Mouse (Mus musculus) forebrain, embryonic 13.5 days (tissue): ENCODE results near the gene Ints1. TPM values are rescaled to one million over a fixed set of nuclear protein-coding genes. Genes with fewer than 3 reads are reported as not detected.

Source experiments
- ATAC-seq: fragments of 200-750 bp; cut with Nextera tagmentation; 2 replicates; pipeline ENCODE4 v1.8.0; 2017
- H3K27ac ChIP-seq: fragments of 300-500 bp; sonication (generic); 2 replicates; pipeline ENCODE4 v1.5.1; 2015; ENCODE audit warnings: inconsistent platforms, mild to moderate bottlenecking, moderate library complexity
- H3K27me3 ChIP-seq: fragments of 300-500 bp; sonication (generic); 2 replicates; pipeline ENCODE4 v1.6.1; 2015; ENCODE audit warnings: mild to moderate bottlenecking, inconsistent platforms
- H3K36me3 ChIP-seq: fragments of 300-500 bp; sonication (generic); 2 replicates; pipeline ENCODE4 v1.6.1; 2015; ENCODE audit warnings: mild to moderate bottlenecking, inconsistent platforms; ENCODE audit not compliant: poor library complexity, severe bottlenecking
- H3K4me1 ChIP-seq: fragments of 300-500 bp; sonication (generic); 2 replicates; pipeline ENCODE4 v1.6.1; 2015; ENCODE audit warnings: inconsistent platforms
- H3K4me2 ChIP-seq: fragments of 300-500 bp; sonication (generic); 2 replicates; pipeline ENCODE4 v1.6.1; 2015; ENCODE audit warnings: inconsistent platforms, mild to moderate bottlenecking, moderate library complexity
- H3K4me3 ChIP-seq: fragments of 300-500 bp; sonication (generic); 2 replicates; pipeline ENCODE4 v1.5.1; 2015; ENCODE audit warnings: mild to moderate bottlenecking, inconsistent platforms
- H3K9ac ChIP-seq: fragments of 300-500 bp; sonication (generic); 2 replicates; pipeline ENCODE4 v1.6.1; 2015; ENCODE audit warnings: mild to moderate bottlenecking, inconsistent platforms
- H3K9me3 ChIP-seq: fragments of 300-500 bp; sonication (generic); replicated peaks from 2 replicates; pipeline ENCODE4 v1.6.1; 2016; ENCODE audit warnings: inconsistent platforms
- WGBS: fragments of 180-500 bp; shearing (Covaris S2); methylation state at CpG from one replicate; pipeline ENCODE4 v1.1.7; 2015; 5-methylcytosine and 5-hydroxymethylcytosine counted together
- polyA plus RNA-seq: library from polyadenylated mRNA; unstranded; fragments of >200 nt; fragmentation: Nextera tagmentation; extraction: Ambion mirVana; gene quantifications from 2 replicates; pipeline ENCODE4 v1.2.1, GENCODE M21; 2015

The Ints1 gene
- polyA plus RNA-seq, result 23.5 and 27.6 TPM in 2 replicates

DNA sequence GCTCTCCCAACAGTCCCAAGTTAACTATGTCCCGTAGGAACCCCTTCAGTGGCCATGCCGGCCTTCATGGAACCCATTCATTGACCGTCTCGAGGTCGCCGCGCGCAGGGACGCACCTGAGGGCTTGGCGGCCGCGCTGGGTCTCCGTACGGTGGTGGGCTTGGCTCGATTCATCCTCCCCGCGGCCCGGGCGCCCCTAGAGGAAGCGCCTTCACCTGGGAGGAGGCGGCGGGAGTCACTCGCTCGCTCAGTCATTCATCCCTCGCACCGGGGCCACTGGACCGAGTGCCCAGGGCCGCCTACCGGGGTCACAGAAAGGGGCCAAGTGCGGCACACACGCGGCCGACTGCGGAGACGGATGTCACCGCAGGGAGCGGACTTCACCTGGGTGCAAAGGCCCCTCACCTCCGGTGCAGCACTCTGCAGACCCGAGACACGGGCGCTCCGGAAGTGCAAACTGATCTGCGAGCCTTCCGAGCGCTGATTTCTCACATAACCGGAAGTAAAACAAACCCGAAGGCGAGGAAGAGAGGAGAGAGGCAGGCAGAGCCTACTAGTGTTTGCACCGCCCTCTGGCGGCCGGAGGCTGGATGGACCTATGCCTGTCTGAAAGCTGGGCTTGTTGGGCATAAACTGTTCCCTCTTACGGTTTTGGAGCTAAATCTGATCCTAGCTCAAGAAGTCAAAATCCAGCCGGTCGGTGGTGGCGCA lies at the start of gene Ints1:
TSS of gene Ints1 (minus strand) at position 459 of the 711 bp plus-strand sequence.
- H3K4me1 ChIP-seq, result peaks cover 13% of the 10 kb centered on the region
- no peaks in the 10 kb centered on the region for H3K9me3 ChIP-seq
- under 1% methylated on average over 47 of the region's 55 CpGs for WGBS
- ATAC-seq, result peak; percentile 94
- H3K4me2 ChIP-seq, result peak within 1 kb of the TSS; percentile 97
- H3K27me3 ChIP-seq, result no peaks in the 10 kb centered on the region
- peak within 1 kb of the TSS; percentile 92 for H3K9ac ChIP-seq
- peaks cover 38% of the 10 kb centered on the region for H3K36me3 ChIP-seq
- 0 out of 2 replicates have a peak within 1 kb of the TSS, but pooled peaks have one; percentile 25 for H3K27ac ChIP-seq
- peak within 1 kb of the TSS; percentile 98 for H3K4me3 ChIP-seq

GRCm38 (mm10) chr5:139824531-139824930 lies 49.1 kb upstream of the Ints1 start:
- WGBS, result 91% methylated on average over 10 of the region's 10 CpGs
- H3K27me3 ChIP-seq, result no peaks in the 10 kb centered on the region

DNA sequence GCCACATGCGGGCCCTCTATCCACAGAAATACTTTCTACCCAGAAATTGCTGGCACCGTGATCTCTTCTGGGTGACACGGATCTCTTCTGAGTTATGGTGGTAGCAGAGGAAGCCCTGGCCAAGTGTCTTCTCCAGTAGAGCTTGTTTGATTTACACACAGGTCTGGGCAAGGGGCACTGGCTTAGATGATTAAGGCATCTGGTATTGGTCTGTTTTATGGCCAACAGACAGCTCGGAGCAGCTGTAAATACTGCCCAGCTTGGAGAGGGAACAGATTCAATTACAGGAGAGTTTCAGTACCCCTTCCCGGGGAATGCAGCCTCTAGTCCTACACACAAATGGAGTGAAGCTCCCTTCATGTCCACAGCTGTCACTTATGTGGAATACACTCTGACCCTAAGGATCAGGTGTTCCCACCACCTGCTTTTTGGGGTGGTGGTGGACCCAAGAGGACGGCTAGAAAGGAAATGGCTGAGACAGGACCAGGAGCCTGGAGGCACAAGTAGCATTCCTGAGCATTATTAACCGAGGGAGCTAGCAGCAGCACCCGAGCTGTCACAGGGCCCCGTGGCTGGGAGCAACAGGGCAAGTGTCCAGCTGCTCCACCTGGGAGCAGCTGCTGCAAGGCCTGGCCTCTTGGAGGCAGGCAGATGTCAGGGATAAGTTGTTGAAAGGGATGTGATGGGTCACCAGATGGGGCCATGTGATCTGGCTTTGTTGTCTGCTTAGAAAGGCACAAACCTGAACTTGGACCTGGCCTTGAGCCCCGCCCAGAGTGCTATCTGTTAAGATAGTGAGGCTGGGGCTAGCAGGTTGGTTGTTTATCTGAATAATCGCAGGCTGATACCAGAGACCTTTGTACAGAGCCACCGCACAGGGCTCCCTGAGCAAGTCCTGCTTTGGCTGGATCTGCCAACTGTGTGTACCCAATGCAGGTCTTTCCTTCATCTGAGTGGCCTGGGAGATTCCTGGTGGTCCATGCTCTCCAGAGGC lies 46.3 kb upstream of the Ints1 start:
- no peak overlapping the region for H3K4me2 ChIP-seq
- whole genome bisulfite sequencing, result 92% methylated on average over 12 of the region's 12 CpGs
- H3K9ac ChIP-seq, result no peak overlapping the region; the same call in 1 of the 2 replicates
- H3K9me3 ChIP-seq, result no peaks in the 10 kb centered on the region
- no peak overlapping the region for H3K27ac ChIP-seq
- peaks cover 12% of the 10 kb centered on the region for H3K4me1 ChIP-seq
- H3K36me3 ChIP-seq, result peaks cover 35% of the 10 kb centered on the region
- no peaks in the 10 kb centered on the region for H3K27me3 ChIP-seq
- ATAC-seq, result no peak
- no peak overlapping the region for H3K4me3 ChIP-seq

More at GRCm38 (mm10) chr5:139824531-139824930, 49.1 kb upstream of the Ints1 start:
- no peak for ATAC-seq
- Histone ChIP-seq H3K36me3 (peaks cover 35% of the 10 kb centered on the region), H3K4me2 (no peak overlapping the region), H3K9ac (no peak overlapping the region), H3K4me3 (no peak overlapping the region), H3K4me1 (peaks cover 12% of the 10 kb centered on the region), H3K9me3 (no peaks in the 10 kb centered on the region), H3K27ac (no peak overlapping the region)

GRCm38 (mm10) chr5:139819538-139820181 lies 44.2 kb upstream of the Ints1 start, which contains the start of gene Tmem184a:
Tmem184a (minus strand) TSS chr5:139819917.
- no peak within 1 kb of the TSS for H3K9ac ChIP-seq
- no peaks in the 10 kb centered on the region for H3K9me3 ChIP-seq
- WGBS, result 84% methylated on average over 9 of the region's 9 CpGs
- ATAC-seq, result no peak
- H3K27me3 ChIP-seq, result peaks cover 5% of the 10 kb centered on the region; the same call in 1 of the 2 replicates
- no peaks in the 10 kb centered on the region for H3K4me1 ChIP-seq
- no peak within 1 kb of the TSS for H3K27ac ChIP-seq
- peaks cover 35% of the 10 kb centered on the region for H3K36me3 ChIP-seq
- H3K4me3 ChIP-seq, result no peak within 1 kb of the TSS
- no peak within 1 kb of the TSS for H3K4me2 ChIP-seq

GRCm38 (mm10) chr5:139818801-139819200 lies 43.3 kb upstream of the Ints1 start:
- H3K27ac ChIP-seq, result no peak overlapping the region
- 50% methylated on average over 4 of the region's 4 CpGs for WGBS
- no peaks in the 10 kb centered on the region for H3K9me3 ChIP-seq
- H3K4me3 ChIP-seq, result no peak overlapping the region
- no peak overlapping the region for H3K9ac ChIP-seq
- H3K4me2 ChIP-seq, result no peak overlapping the region
- H3K27me3 ChIP-seq, result peaks cover 14% of the 10 kb centered on the region
- peaks cover 34% of the 10 kb centered on the region for H3K36me3 ChIP-seq
- no peaks in the 10 kb centered on the region for H3K4me1 ChIP-seq
- 0 out of 2 replicates have a peak, but pooled peaks have one; percentile 37 for ATAC-seq

- H3K9ac ChIP-seq, result no peak overlapping the region
- 91% methylated on average over 3 of the region's 3 CpGs for WGBS
- H3K36me3 ChIP-seq, result peaks cover 26% of the 10 kb centered on the region
- ATAC-seq, result no peak
- H3K4me3 ChIP-seq, result no peak overlapping the region
- H3K9me3 ChIP-seq, result no peaks in the 10 kb centered on the region
- H3K27me3 ChIP-seq, result peaks cover 20% of the 10 kb centered on the region
- no peaks in the 10 kb centered on the region for H3K4me1 ChIP-seq
- H3K27ac ChIP-seq, result no peak overlapping the region
- no peak overlapping the region for H3K4me2 ChIP-seq
Measured at GRCm38 (mm10) chr5:139818056-139818455, 42.6 kb upstream of the Ints1 start.

- no peak overlapping the region for H3K4me3 ChIP-seq
- no peaks in the 10 kb centered on the region for H3K4me1 ChIP-seq
- no peak for ATAC-seq
- no peak overlapping the region for H3K4me2 ChIP-seq
- peaks cover 19% of the 10 kb centered on the region for H3K36me3 ChIP-seq
- H3K9ac ChIP-seq, result no peak overlapping the region
- 10% methylated on average over 1 of the region's 1 CpGs for WGBS
- peaks cover 27% of the 10 kb centered on the region for H3K27me3 ChIP-seq
- no peaks in the 10 kb centered on the region for H3K9me3 ChIP-seq
- H3K27ac ChIP-seq, result no peak overlapping the region
Measured at GRCm38 (mm10) chr5:139817292-139817691, 41.8 kb upstream of the Ints1 start.

DNA sequence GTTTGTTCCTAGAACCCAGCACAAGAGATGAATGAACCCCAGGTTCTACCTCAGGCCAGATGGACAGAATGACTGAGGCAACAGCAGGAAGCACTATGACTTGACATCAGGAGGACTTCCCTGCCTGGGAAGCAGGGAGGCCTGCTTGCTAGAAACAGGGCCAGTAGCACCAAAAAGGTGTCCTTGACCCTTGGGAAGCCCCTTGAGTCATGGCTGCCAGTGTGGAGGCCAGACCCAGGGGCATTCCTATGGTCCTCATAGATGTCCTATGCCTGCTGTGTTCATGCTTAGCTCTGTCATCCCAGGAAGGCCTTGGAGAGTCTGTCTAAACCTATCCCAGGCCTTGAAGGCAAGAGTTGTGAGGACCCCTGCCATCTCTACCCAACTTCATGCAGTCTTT lies 41.0 kb upstream of the Ints1 start:
- H3K27me3 ChIP-seq, result peaks cover 33% of the 10 kb centered on the region
- H3K27ac ChIP-seq, result no peak overlapping the region
- H3K4me3 ChIP-seq, result no peak overlapping the region
- H3K9me3 ChIP-seq, result no peaks in the 10 kb centered on the region
- no peak for ATAC-seq
- peaks cover 10% of the 10 kb centered on the region for H3K36me3 ChIP-seq
- H3K4me2 ChIP-seq, result no peak overlapping the region
- no peak overlapping the region for H3K9ac ChIP-seq
- H3K4me1 ChIP-seq, result no peaks in the 10 kb centered on the region

DNA sequence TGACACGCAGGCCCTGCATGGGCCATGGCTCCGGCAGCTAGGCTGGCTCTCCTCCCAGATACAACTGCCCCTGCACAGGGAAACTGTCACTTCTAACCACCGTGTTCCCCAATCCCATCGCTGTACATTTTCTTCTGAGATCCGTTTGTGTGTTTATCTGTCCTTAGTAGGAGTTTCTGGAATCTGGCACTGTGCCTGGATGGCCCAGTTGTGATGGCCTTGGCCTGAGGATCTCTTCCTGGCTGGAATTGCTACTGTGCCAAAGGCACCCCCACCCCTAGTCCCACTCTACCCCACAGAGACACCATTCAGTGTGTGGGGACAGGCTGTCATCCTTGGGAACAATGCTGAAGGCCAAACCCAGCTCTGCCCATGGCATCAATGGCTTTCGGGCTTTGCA lies 40.5 kb upstream of the Ints1 start:
- Histone ChIP-seq H3K9ac (no peak overlapping the region), H3K27ac (no peak overlapping the region), H3K4me3 (no peak overlapping the region), H3K36me3 (peaks cover 5% of the 10 kb centered on the region; the same call in 1 of the 2 replicates), H3K4me1 (no peaks in the 10 kb centered on the region), H3K9me3 (no peaks in the 10 kb centered on the region), H3K27me3 (peaks cover 33% of the 10 kb centered on the region), H3K4me2 (no peak overlapping the region)
- no peak for ATAC-seq
- WGBS, result 80% methylated on average over 6 of the region's 6 CpGs

DNA sequence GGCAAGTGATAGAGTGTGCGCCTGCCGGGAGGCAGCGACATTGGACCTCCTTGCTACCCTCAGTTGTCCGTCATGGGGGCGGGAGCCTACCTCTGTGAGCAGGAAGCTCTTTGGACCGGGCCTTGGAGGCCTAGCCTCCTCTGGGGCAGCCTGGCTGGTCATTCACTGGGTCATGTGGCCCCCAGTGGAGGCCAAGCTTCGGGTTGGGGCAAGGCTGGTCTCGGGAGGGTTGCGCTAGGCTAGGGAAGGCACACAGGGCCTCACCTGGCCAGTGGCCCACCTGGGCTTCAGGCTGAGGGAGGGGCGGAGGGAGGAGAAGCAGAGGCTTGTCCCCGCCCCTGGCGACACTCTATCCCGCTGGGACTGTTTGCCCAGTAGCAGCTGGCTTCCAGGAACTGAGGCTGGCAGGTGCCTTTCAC lies 38.5 kb upstream of the Ints1 start:
- Histone ChIP-seq H3K4me3 (no peak overlapping the region), H3K4me1 (no peaks in the 10 kb centered on the region), H3K27me3 (peaks cover 33% of the 10 kb centered on the region), H3K9ac (no peak overlapping the region), H3K27ac (no peak overlapping the region), H3K36me3 (no peaks in the 10 kb centered on the region), H3K4me2 (no peak overlapping the region), H3K9me3 (peaks cover 3% of the 10 kb centered on the region; the same call in 1 of the 2 replicates)
- ATAC-seq, result no peak
- 15% methylated on average over 13 of the region's 13 CpGs for WGBS

DNA sequence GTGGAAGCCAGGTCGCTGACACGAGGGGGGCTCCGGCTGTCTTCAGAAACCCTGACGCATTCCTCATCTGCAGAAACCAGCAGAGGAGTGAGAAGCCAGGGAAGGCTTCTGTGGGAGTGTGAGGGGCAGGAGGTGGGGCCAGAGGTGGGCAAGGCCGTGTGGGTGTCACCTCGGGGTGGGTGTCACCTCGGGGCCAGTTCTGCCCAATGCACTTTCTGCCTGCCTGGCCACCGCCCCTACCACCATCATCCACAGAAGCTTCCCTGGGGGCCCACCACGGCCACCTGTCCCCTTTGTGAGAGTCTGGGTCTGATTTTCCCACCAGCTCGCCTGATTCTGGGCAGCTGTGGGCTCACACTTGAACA lies 37.6 kb upstream of the Ints1 start:
- Histone ChIP-seq H3K36me3 (no peaks in the 10 kb centered on the region), H3K4me2 (no peak overlapping the region), H3K4me1 (no peaks in the 10 kb centered on the region), H3K4me3 (no peak overlapping the region), H3K27me3 (peaks cover 33% of the 10 kb centered on the region), H3K27ac (no peak overlapping the region), H3K9ac (no peak overlapping the region), H3K9me3 (peaks cover 3% of the 10 kb centered on the region; the same call in 1 of the 2 replicates)
- ATAC-seq, result no peak
- WGBS, result 62% methylated on average over 9 of the region's 10 CpGs
